Mouse (Mus musculus) embryonic fibroblast, embryonic 13.5 days (primary cell): Measurements from ENCODE around the gene Gm10220. TPM values are rescaled to one million over a fixed set of nuclear protein-coding genes. Genes with fewer than 3 reads are reported as not detected.
"Not testable (repeated sequence)": the region's sequence is repeated elsewhere in the genome, so short reads cannot be mapped to it uniquely, and the experiment has no call there.

Experiments used
- H3K27ac ChIP-seq: 2 replicates; pipeline ENCODE4 v1.5.1; 2012; ENCODE audit warnings: low read length, control low read depth, inconsistent platforms; ENCODE audit not compliant: insufficient read depth
- H3K4me1 ChIP-seq: 2 replicates; pipeline ENCODE4 v1.6.1; 2011; ENCODE audit warnings: low read length; ENCODE audit not compliant: control insufficient read depth, insufficient read depth
- H3K4me3 ChIP-seq: 2 replicates; pipeline ENCODE4 v1.5.1; 2011; ENCODE audit warnings: mild to moderate bottlenecking, control low read depth, low read length; ENCODE audit not compliant: insufficient read depth
- CTCF ChIP-seq: IDR thresholded peaks from 2 replicates; pipeline ENCODE4 v1.5.1; 2011; ENCODE audit warnings: mild to moderate bottlenecking, control low read depth, low read length, moderate library complexity, borderline replicate concordance; ENCODE audit not compliant: insufficient read depth
- POLR2A ChIP-seq: IDR thresholded peaks from 2 replicates; pipeline ENCODE4 v1.6.1; 2011; ENCODE audit warnings: low read depth, mild to moderate bottlenecking, control low read depth, low read length, moderate library complexity
- polyA plus RNA-seq: library from polyadenylated mRNA; stranded (reverse); fragments of >200 nt; gene quantifications from 2 replicates; pipeline ENCODE4 v1.2.4, GENCODE M21; 2011; ENCODE audit warnings: low read depth; ENCODE audit not compliant: missing spikeins, insufficient read length

Gene Gm10220
- polyA plus RNA-seq, result not detected in 2 replicates

GRCm38 (mm10) chr5:26121321-26121720 is at the start of gene Gm10220:
Gm10220 (minus strand) TSS chr5:26121421.
- not testable (repeated sequence) for H3K4me1 ChIP-seq, H3K27ac ChIP-seq, H3K4me3 ChIP-seq

- H3K4me3 ChIP-seq, result no peak overlapping the region
- H3K27ac ChIP-seq, result no peak overlapping the region
- TF ChIP-seq POLR2A (no peak), CTCF (no peak)
- H3K4me1 ChIP-seq, result no peaks in the 10 kb centered on the region
Observed at GRCm38 (mm10) chr5:26169855-26170254, 48.6 kb upstream of the Gm10220 start.

GRCm38 (mm10) chr5:26165791-26166165 is 44.6 kb upstream of the Gm10220 start:
- TF ChIP-seq CTCF (no peak), POLR2A (no peak)
- H3K4me3 ChIP-seq, result no peak overlapping the region
- no peak overlapping the region for H3K27ac ChIP-seq
- no peaks in the 10 kb centered on the region for H3K4me1 ChIP-seq

DNA sequence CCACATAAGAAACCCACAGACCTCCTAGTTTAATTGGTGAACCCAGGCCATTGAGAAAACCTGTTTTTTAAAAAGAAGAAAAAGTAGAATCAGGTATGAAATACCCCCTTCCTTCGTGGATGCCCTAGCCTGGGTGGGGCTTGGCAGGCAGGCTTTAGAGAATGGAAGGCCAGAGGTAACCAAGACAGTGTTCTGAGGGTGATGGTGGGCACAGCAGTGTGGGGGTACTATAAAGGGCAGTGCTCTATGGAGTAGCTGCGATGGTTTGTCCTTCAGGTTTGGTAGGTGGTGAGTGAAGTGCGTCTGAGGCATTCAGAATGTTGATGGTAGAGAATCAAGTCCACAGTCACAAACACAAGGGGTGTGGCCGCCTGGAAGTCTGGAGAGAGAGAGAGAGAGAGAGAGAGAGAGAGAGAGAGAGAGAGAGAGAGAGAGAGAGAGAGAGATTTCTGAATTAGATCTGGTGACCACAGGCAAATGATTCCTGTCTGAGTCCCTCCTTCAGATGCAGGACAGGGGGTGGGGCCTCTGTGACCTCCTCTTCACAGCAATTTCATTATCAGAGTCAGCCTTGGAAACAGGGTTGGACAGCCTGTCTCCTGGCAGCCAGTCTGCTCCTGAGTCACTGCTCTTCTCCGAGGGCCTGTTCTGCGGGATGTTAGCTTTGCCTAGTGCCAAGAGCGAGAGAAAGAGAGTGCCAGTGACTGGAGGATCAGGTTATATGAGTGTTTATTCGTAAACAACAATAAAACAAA is 44.0 kb upstream of the Gm10220 start:
- TF ChIP-seq CTCF (no peak), POLR2A (no peak)
- no peak overlapping the region for H3K27ac ChIP-seq
- no peak overlapping the region for H3K4me3 ChIP-seq
- no peaks in the 10 kb centered on the region for H3K4me1 ChIP-seq

- Histone ChIP-seq H3K4me3 (no peak overlapping the region), H3K27ac (peak overlapping the region; percentile 16; the same call in 1 of the 2 replicates), H3K4me1 (peaks cover 3% of the 10 kb centered on the region; the same call in 1 of the 2 replicates)
- no peak for TF ChIP-seq CTCF
- TF ChIP-seq POLR2A, result no peak
Observed at GRCm38 (mm10) chr5:26157396-26158170, 36.4 kb upstream of the Gm10220 start.

GRCm38 (mm10) chr5:26142891-26143290 is 21.7 kb upstream of the Gm10220 start:
- no peaks in the 10 kb centered on the region for H3K4me1 ChIP-seq
- no peak for TF ChIP-seq CTCF
- TF ChIP-seq POLR2A, result no peak

GRCm38 (mm10) chr5:26105262-26105661 is 16.0 kb downstream of the Gm10220 start, which contains the start of gene 5031410I06Rik:
5031410I06Rik (minus strand) TSS chr5:26105362.
- not testable (repeated sequence) for H3K4me3 ChIP-seq, H3K4me1 ChIP-seq, H3K27ac ChIP-seq

More at GRCm38 (mm10) chr5:26142891-26143290, 21.7 kb upstream of the Gm10220 start:
- no peak overlapping the region for H3K4me3 ChIP-seq
- H3K27ac ChIP-seq, result no peak overlapping the region

- H3K27ac ChIP-seq, H3K4me1 ChIP-seq, H3K4me3 ChIP-seq: not testable (repeated sequence)
Observed at GRCm38 (mm10) chr5:26089191-26089590, 32.0 kb downstream of the Gm10220 start, which contains the start of gene Gm10471. Gm10471 (minus strand) TSS chr5:26089291.

DNA sequence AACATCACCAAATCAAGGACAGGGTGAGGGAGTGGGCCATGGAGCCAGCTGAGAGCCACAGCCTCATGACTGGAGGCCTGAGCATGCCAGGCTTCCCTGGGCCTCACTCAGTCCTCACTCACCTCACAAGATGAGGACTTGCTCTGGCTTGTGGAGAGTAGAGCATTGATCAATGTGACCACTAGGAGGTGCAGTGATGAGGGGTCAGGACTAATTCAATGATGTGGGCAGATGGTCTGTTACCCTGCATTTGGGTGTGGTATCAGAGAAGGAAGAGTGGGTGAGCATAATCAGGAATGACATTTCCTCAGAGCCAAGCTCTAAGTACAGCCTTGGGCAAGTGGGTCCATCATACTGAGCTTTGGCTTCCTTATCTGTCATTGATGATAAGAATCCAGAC is 42.2 kb downstream of the Gm10220 start:
- H3K4me3 ChIP-seq, H3K4me1 ChIP-seq, H3K27ac ChIP-seq: not testable (repeated sequence)

DNA sequence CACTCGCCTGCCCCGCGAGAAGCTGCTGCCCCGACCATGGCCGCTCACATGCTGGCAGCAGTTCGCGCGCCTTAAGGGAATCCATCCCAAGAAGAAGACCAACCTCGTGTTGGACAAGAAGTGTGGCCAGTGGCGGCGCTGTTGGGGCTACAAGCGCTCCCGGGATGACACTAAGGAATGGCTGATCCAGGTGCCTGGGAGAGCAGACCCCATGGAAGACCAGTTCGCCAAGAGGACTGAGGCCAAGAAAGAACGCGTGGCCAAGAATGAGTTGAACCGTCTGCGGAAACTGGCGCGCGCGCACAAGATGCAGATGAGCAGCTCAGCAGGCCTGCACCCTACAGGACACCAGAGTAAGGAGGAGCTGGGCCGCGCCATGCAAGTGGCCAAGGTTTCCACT is 50.5 kb downstream of the Gm10220 start:
- Histone ChIP-seq H3K4me3 (no peak overlapping the region), H3K4me1 (no peaks in the 10 kb centered on the region), H3K27ac (no peak overlapping the region)
- TF ChIP-seq CTCF, result no peak
- no peak for TF ChIP-seq POLR2A

Other genes with a start within 250 kb of the Gm10220 start
- not detected in 2 replicates for gene Gm21663, start 179.0 kb downstream of the Gm10220 start, polyA plus RNA-seq
- gene Gm21671, start 167.0 kb downstream of the Gm10220 start, polyA plus RNA-seq, result not detected in 2 replicates
- not detected in 2 replicates for gene Gm21680, start 148.8 kb downstream of the Gm10220 start, polyA plus RNA-seq
- gene Gm21698, start 132.8 kb downstream of the Gm10220 start, polyA plus RNA-seq, result not detected in 2 replicates
- not detected in 2 replicates for gene Gm1979, start 116.6 kb downstream of the Gm10220 start, polyA plus RNA-seq
- gene Gm5862, start 98.5 kb downstream of the Gm10220 start, polyA plus RNA-seq, result not detected in 2 replicates
- not detected in 2 replicates for gene Speer4a, start 81.9 kb downstream of the Gm10220 start, polyA plus RNA-seq
- gene Gm7347, start 62.8 kb downstream of the Gm10220 start, polyA plus RNA-seq, result not detected in 2 replicates
- gene Gm10471, start 32.1 kb downstream of the Gm10220 start, polyA plus RNA-seq, result not detected in 2 replicates
- not detected in 2 replicates for gene 5031410I06Rik, start 16.1 kb downstream of the Gm10220 start, polyA plus RNA-seq
- gene Gm7361, start 136.3 kb upstream of the Gm10220 start, polyA plus RNA-seq, result 0.17 TPM in 1 of 2 replicates, not detected in the other